Mouse (Mus musculus) heart, embryonic 14.5 days (tissue): ENCODE measurements at regions not wholly inside any gene's neighbourhood (a gene's known extent, or its start where the extent isn't known, plus 50 kb on each side); places are given as distances from the start of the nearest gene placed in this dataset.

Source experiments
- ATAC-seq: fragments of 200-750 bp; cut with Nextera tagmentation; 2 replicates; pipeline ENCODE4 v1.8.0; 2017; ENCODE audit warnings: low read depth, moderate TSS enrichment; ENCODE audit not compliant: insufficient number of reproducible peaks, insufficient read depth, low FRiP score
- H3K27ac ChIP-seq, 2 experiments: fragments of 200-500 bp in 1 of 2; fragments of 300-500 bp in 1 of 2; sonication (generic) in 1 of 2; replicated peaks in 1 of 2; 2 replicates each; pipeline ENCODE4 v1.5.1; 2012 to 2014; ENCODE audit warnings: low read depth in 2 of 2, low read length in 2 of 2, control low read depth in 1 of 2, mild to moderate bottlenecking in 1 of 2, mixed read lengths in 1 of 2; ENCODE audit not compliant: control insufficient read depth in 1 of 2, insufficient read depth in 1 of 2
- H3K27me3 ChIP-seq: fragments of 300-500 bp; sonication (generic); 2 replicates; pipeline ENCODE4 v1.6.1; 2014; ENCODE audit warnings: mild to moderate bottlenecking, low read length, control low read depth; ENCODE audit not compliant: control insufficient read depth, insufficient read depth
- H3K36me3 ChIP-seq: fragments of 300-500 bp; sonication (generic); 2 replicates; pipeline ENCODE4 v1.6.1; 2014; ENCODE audit warnings: mild to moderate bottlenecking, control low read depth, low read length, mixed read lengths; ENCODE audit not compliant: control insufficient read depth, insufficient read depth
- H3K4me1 ChIP-seq, 2 experiments: fragments of 200-500 bp in 1 of 2; fragments of 300-500 bp in 1 of 2; sonication (generic) in 1 of 2; 2 replicates each; pipeline ENCODE4 v1.6.1; 2012 to 2014; ENCODE audit warnings: low read length in 2 of 2, control low read depth in 1 of 2, mixed read lengths in 1 of 2; ENCODE audit not compliant: control insufficient read depth in 2 of 2, insufficient read depth in 2 of 2
- H3K4me2 ChIP-seq: fragments of 300-500 bp; sonication (generic); 2 replicates; pipeline ENCODE4 v1.6.1; 2014; ENCODE audit warnings: mild to moderate bottlenecking, low read length
- H3K4me3 ChIP-seq, 2 experiments: fragments of 200-500 bp in 1 of 2; fragments of 300-500 bp in 1 of 2; sonication (generic) in 1 of 2; 2 replicates each; pipeline ENCODE4 v1.5.1; 2012 to 2014; ENCODE audit warnings: low read length in 2 of 2, mild to moderate bottlenecking in 2 of 2, control low read depth in 1 of 2, low read depth in 1 of 2, moderate library complexity in 1 of 2; ENCODE audit not compliant: control insufficient read depth in 1 of 2, insufficient read depth in 1 of 2
- H3K9ac ChIP-seq: fragments of 300-500 bp; sonication (generic); 2 replicates; pipeline ENCODE4 v1.6.1; 2014; ENCODE audit warnings: mild to moderate bottlenecking, low read length
- H3K9me3 ChIP-seq: fragments of 300-500 bp; sonication (generic); 2 replicates; pipeline ENCODE4 v1.6.1; 2016; ENCODE audit warnings: low read length, control low read depth; ENCODE audit not compliant: control insufficient read depth
- WGBS: fragments of 180-500 bp; shearing (Covaris S2); extraction: QIAGEN DNeasy Blood & Tissue Kit; methylation state at CpG from one replicate; pipeline ENCODE4 v1.1.7; 2014; 5-methylcytosine and 5-hydroxymethylcytosine counted together

DNA sequence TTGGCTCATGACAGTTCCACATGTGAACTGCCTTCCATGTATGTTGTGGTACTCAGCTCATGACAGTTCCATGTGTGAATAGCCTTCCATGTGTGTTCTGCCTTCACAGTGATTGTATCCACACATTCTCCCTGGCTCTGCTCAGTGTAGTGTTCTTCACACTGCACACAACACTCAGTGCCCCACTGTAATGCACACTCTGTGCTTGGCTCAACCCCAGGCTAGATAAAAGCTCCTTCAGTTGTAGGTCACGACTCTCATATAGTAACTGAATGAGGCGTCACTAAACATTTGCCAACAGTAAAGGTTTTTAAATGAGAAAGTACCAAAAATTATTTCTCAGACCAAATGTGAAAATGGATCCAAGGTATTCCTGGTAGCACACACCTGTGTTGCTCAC, 79.6 kb downstream of the Tex29 start:
- no peaks in the 10 kb centered on the region for H3K9me3 ChIP-seq
- no peak overlapping the region for H3K4me2 ChIP-seq
- no peaks in the 10 kb centered on the region for H3K36me3 ChIP-seq
- no peak overlapping the region for H3K9ac ChIP-seq
- no peak overlapping the region for H3K27ac ChIP-seq
- WGBS = 48% methylated on average over 2 of the region's 2 CpGs
- no peak for ATAC-seq
- H3K4me1 ChIP-seq = no peaks in the 10 kb centered on the region; a peak in 1 of 4 replicates
- no peak overlapping the region for H3K4me3 ChIP-seq
- no peaks in the 10 kb centered on the region for H3K27me3 ChIP-seq

DNA sequence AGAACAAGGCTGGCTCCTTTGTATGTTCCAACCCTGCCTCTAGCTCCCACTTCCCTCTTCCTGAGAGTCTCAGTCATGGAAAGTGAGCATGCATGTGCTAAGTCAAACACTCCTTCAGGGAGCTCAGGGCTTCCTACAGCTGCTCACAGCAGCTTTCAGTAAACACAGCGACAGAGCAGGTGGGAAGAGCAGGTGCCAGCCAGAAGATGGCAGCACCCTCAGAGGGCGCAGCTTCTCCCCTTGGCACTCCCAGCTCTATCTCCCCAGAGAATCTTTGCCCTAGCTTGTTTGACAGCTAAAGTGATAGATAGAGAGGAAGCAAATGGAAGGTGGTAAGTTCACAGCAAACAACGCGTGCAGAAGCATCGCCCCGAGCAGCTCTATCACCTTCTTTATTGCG, 82.8 kb downstream of the Tex29 start:
- Histone ChIP-seq H3K27me3 (no peaks in the 10 kb centered on the region), H3K4me1 (no peaks in the 10 kb centered on the region), H3K9me3 (no peaks in the 10 kb centered on the region), H3K36me3 (no peaks in the 10 kb centered on the region), H3K4me3 (no peak overlapping the region), H3K27ac (no peak overlapping the region), H3K9ac (no peak overlapping the region), H3K4me2 (no peak overlapping the region)
- WGBS = 78% methylated on average over 7 of the region's 7 CpGs
- no peak for ATAC-seq

DNA sequence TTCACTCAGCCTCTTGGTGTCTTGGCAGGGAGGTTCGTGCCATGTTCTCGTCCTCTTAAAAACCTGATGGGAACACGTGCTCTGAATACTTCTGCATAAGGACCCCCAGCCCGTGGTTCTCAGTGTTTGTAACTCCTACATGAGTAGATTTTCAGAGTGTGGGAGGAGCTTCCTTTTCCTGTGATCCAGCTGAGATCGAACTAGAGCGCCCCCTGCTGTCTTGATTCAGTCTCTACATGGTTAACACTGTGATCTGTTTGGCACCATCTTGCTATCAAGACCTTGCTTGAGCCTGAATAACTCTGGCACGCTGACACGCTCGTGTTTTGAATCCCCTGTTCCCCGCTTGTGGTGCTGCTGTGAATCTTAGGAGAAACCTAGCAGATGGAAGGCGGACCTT, 83.9 kb downstream of the Tex29 start:
- no peak overlapping the region for H3K4me3 ChIP-seq
- H3K4me1 ChIP-seq = no peaks in the 10 kb centered on the region
- no peaks in the 10 kb centered on the region for H3K9me3 ChIP-seq
- no peak overlapping the region for H3K9ac ChIP-seq
- no peaks in the 10 kb centered on the region for H3K36me3 ChIP-seq
- H3K27me3 ChIP-seq = no peaks in the 10 kb centered on the region
- no peak overlapping the region for H3K4me2 ChIP-seq
- H3K27ac ChIP-seq = no peak overlapping the region
- ATAC-seq = no peak
- WGBS = 54% methylated on average over 11 of the region's 11 CpGs

DNA sequence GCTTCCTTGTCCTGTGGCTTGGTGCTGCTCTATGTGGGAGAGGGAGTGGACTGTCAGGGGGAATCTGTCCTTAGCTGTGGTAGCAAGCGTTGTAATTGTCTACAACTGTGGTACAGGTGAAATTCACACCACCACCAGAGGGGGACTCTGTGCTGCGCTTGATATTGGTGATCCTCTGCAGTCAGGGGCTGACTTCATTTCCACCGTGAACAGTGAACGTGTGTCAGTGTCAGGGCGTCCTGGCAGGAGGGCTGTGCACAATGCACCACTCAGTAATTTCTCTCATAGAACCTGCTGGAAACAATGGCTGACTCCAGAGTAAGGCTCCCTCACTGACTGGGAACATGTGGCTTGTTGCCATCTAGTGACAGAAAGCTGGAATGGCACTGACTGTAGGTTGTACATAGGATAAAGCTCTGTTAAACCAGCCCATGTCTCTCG, 102.6 kb downstream of the Tex29 start:
- no peak for ATAC-seq

DNA sequence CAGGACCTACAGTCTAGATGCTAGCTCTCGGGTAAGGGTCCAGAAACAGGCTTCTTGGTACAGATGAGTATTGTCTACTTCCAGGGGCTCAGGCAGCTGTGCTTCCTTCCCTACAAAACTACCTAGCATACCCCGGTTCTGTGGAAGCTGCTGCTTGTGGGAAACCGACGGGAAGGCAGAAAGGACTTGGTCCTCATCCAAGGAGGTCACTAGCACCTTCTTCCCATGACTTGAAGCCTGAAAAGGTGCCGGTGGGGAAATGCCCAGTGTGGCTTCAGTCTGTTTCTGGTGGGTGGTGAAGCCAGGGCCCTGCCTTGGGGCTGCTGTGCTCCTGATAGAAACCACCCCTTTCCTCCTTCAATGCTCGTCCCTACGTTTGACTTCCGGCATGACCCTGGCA, 107.5 kb downstream of the Tex29 start:
- Histone ChIP-seq H3K9me3 (no peaks in the 10 kb centered on the region; the same call in 1 of the 2 replicates), H3K4me1 (no peaks in the 10 kb centered on the region), H3K4me2 (no peak overlapping the region), H3K27ac (no peak overlapping the region), H3K27me3 (no peaks in the 10 kb centered on the region), H3K4me3 (no peak overlapping the region), H3K9ac (no peak overlapping the region), H3K36me3 (no peaks in the 10 kb centered on the region)
- WGBS = 83% methylated on average over 8 of the region's 8 CpGs
- ATAC-seq = no peak

More for the DNA sequence above, 102.6 kb downstream of the Tex29 start:
- no peaks in the 10 kb centered on the region for H3K27me3 ChIP-seq
- WGBS = 23% methylated on average over 6 of the region's 6 CpGs
- H3K4me3 ChIP-seq = no peak overlapping the region
- no peaks in the 10 kb centered on the region for H3K9me3 ChIP-seq
- H3K27ac ChIP-seq = no peak overlapping the region
- no peak overlapping the region for H3K4me2 ChIP-seq
- no peak overlapping the region for H3K9ac ChIP-seq
- no peaks in the 10 kb centered on the region for H3K36me3 ChIP-seq
- H3K4me1 ChIP-seq = no peaks in the 10 kb centered on the region

DNA sequence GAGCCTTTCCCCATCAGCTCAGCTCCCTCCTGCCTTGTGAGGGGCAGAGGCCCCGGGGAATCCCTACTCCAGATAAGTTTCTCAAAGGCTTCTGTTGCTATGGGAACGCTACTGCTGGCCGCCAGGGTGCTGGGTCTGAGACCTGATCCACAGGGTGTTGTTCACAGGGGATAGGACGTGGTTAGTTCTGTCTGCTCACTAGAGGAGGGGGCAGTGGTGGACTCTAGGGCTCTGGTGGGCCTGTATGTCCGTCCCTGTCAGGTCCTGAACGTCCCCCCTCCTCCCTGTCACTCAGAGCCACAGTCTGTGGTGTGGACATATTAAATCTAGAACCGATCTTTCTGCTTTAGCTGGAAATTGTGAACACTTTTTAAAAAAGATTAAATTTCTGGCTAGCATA, 116.0 kb downstream of the Tex29 start:
- 16% methylated on average over 7 of the region's 7 CpGs for WGBS
- ATAC-seq = no peak
- Histone ChIP-seq H3K36me3 (no peaks in the 10 kb centered on the region), H3K9ac (no peak overlapping the region), H3K27me3 (peaks cover 8% of the 10 kb centered on the region), H3K9me3 (no peaks in the 10 kb centered on the region; the same call in 1 of the 2 replicates), H3K27ac (no peak overlapping the region), H3K4me2 (no peak overlapping the region), H3K4me1 (no peaks in the 10 kb centered on the region), H3K4me3 (no peak overlapping the region)

DNA sequence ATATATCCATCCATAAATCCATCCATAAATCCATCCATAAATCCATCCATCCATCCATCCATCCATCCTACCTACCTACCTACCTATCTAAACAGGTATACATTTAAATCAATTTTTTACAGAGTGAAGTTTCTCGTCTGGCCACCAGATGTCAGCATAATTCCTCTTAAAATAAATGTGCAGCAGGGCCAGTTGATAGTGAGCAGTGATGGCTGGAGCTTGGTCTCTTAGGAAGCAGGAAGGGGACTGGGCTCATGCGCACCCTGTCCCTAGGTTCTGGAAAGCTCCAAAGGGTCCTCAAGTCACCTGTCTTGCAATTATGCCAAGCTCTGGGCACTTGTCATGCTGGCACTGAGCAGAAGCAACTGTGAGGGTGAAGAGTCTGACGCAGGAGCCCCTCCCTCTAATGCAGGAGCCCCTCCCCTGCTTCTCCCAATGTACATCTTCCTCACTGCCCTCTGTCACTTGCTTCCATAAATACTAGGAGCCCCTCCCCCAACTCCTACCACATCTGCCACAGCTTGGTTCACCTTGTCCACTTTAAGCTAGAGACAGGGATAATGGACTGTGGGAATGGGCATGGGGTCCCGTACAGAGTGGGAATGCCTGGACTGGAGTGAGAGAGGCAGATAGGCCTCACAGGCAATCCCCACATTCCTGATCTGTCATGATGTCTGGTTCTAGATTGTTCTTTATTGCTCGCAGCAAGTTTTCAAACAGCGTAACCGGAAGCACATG, 116.9 kb downstream of the Tex29 start:
- H3K27me3 ChIP-seq = peaks cover 8% of the 10 kb centered on the region
- WGBS = 71% methylated on average over 7 of the region's 7 CpGs
- no peak overlapping the region for H3K27ac ChIP-seq

DNA sequence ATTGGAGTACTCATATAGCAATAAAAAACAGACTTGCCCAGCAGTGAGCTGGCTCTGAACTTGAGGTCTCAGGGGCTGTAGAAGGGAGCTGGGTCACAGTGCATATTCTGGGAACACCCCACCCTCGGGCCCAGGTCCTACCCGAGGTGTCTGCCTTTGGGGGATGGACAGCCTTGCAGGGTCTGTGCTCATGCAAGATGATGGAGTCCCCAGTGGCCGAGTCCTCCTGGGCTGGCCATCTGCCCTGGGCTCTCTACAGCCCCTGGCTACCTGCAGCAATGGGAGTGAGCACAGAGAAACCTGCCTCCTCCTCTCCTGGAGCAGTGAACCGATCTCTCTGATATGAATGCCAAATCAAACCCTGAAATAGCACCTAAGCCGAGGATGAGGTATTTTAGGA, 117.9 kb downstream of the Tex29 start:
- no peaks in the 10 kb centered on the region for H3K9me3 ChIP-seq
- 56% methylated on average over 5 of the region's 5 CpGs for WGBS
- no peaks in the 10 kb centered on the region for H3K36me3 ChIP-seq
- no peak for ATAC-seq
- H3K27me3 ChIP-seq = peaks cover 8% of the 10 kb centered on the region
- no peak overlapping the region for H3K27ac ChIP-seq
- H3K4me1 ChIP-seq = no peaks in the 10 kb centered on the region
- no peak overlapping the region for H3K4me3 ChIP-seq
- no peak overlapping the region for H3K4me2 ChIP-seq
- no peak overlapping the region for H3K9ac ChIP-seq

More for the DNA sequence above, 116.9 kb downstream of the Tex29 start:
- H3K9me3 ChIP-seq = no peaks in the 10 kb centered on the region
- 0 out of 2 replicates have a peak, but pooled peaks have one; percentile 23 for ATAC-seq
- H3K36me3 ChIP-seq = no peaks in the 10 kb centered on the region
- H3K4me2 ChIP-seq = no peak overlapping the region
- H3K9ac ChIP-seq = no peak overlapping the region
- no peak overlapping the region for H3K4me3 ChIP-seq
- no peaks in the 10 kb centered on the region for H3K4me1 ChIP-seq
